Mouse (Mus musculus): ENCODE data around the gene Lipe. TPM values are rescaled to one million over a fixed set of nuclear protein-coding genes. Genes with fewer than 3 reads are reported as not detected.
A peak's percentile ranks its signal among the peaks of the same experiment; 100 is the strongest.
"Not testable (repeated sequence)": the region's sequence is repeated elsewhere in the genome, so short reads cannot be mapped to it uniquely, and the experiment has no call there.

The Lipe gene
- total RNA-seq, 2 experiments from 2014 or later: 25.4 to 37.7 TPM

GRCm38 (mm10) chr7:25417597-25417996, 19.1 kb upstream of the Lipe start:
- DNase-seq (ENCODE audit: low spot score in 2 of 2): no peak

GRCm38 (mm10) chr7:25412833-25413441, 14.4 kb upstream of the Lipe start, which contains the start of gene Cxcl17:
Cxcl17 (minus strand) TSS chr7:25412886.
- DNase-seq (ENCODE audit: low spot score in 2 of 2): no peak

DNA sequence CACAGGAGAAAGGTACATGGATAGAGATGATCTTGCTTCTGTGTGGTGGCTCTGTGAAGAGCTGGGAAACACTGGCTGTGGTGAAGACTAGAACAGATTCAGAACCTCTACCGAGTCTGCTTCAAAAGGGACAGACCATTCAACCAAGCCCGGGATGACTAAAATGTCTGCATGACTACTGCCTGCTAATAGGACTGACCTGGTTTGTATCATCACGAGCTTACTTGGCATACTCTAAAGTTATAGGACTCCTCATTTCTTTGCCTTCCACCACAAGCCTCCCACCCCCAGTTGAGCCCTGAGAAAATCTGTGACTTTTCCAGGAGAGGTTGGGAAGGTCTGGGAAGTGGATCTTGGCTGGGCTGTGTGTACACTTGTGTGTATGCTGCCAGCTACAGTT, 13.4 kb upstream of the Lipe start:
- DNase-seq (ENCODE audit: low spot score in 2 of 2): no peak

- DNase-seq (ENCODE audit: low spot score in 2 of 2): no peak
Measured at GRCm38 (mm10) chr7:25410969-25411615, 12.6 kb upstream of the Lipe start.

- DNase-seq (ENCODE audit: low spot score in 2 of 2): no peak
Measured at GRCm38 (mm10) chr7:25409114-25409760, 10.7 kb upstream of the Lipe start.

DNA sequence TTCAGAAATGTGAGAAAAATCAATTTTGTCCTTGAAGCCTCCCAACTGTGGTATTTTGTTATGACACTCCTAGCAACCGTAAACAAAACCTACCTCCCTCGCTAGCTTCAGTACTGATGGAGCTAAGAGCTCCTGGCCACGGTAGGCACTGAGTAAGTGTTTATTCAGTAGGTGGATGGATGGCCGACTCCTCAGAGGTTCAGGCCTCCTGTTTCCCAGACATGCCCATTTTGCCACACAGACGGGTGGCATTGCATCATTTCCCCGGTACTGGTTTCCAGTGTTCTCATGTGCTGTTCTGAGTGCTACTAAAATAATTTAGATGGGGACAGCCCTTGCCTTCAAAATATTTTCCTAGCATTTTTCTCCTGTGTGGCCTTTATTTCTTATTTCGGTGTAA, 8.0 kb upstream of the Lipe start:
- no peak for DNase-seq (ENCODE audit: low spot score in 2 of 2)

GRCm38 (mm10) chr7:25402671-25403101, 4.2 kb upstream of the Lipe start:
- no peak for DNase-seq (ENCODE audit: low spot score in 2 of 2)

DNA sequence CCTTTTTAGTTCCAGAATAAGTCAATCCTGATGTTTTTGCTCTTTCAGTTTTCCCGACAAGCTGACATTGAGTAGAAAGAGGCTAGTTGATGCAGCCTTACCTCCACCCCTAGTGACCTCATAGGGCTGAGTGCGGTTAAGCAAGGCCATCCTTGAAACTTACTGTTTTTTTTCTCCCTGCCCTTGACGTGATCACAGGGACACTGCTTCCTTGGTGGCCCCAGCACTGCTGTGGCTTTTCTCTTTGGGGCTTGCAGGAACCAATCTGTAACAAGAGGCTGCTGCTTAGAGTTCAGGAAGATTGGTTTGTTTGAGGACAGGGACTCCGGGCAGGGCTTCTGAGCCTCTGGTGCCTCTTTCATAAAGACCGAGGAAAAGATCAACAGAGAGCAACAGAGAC, 3.5 kb upstream of the Lipe start:
- no peak for DNase-seq (ENCODE audit: low spot score in 2 of 2)

GRCm38 (mm10) chr7:25401551-25401950, 3.0 kb upstream of the Lipe start:
- DNase-seq (ENCODE audit: low spot score in 2 of 2): no peak

- DNase-seq (ENCODE audit: low spot score in 2 of 2): not testable (repeated sequence)
Measured at GRCm38 (mm10) chr7:25399028-25399427, 518 bp upstream of the Lipe start.

- DNase-seq (ENCODE audit: low spot score in 2 of 2): no peak
Measured at GRCm38 (mm10) chr7:25396621-25397020, 1.9 kb downstream of the Lipe start.

DNA sequence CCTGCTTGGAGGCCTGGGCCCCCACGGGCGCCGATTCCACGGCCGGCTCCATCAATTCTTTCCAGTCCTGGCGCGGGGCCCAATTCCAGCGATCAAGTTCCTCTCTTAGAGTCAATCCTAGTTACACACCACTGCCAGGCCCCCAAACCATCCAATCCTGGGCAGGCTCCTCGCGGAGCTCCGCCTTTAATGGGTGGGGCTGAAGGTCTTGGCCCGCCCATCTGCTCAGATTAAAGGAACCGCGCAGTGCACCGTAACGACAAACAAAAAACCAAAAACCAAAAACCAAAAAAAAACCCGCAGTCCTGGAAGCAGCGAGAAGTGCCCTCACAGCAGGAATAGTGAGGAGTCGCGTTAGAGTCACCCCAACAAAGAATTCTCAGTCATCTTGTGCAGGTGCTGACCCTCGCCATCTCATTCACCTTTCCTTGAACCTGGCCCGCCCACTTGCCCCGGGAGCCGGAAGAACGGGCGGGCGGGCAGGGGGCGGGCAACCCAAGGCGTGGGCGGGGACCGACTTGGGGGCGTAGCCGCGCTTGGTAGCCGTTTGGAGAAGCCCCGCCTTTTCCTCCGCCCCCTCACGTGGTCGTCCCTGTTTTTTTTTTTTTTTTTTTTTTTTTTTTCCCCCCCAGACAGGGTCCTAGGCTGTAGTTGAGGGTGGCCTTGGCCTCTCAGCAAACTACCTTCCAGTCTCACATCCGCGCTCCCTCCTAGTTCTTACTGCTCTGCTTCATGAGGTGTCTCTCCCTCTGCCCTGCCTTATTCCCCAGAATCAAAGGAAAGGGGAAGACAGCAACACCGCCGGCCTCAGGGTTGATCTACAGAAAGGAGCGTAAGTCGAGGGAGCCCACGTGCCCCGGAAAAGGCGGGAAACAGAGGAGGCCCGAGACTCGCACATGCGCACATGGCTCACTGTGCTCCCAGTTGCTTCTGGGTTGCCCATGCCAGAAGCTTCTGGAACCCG, 2.7 kb downstream of the Lipe start:
- DNase-seq (ENCODE audit: low spot score in 2 of 2): peak; percentile 94 to 98

DNA sequence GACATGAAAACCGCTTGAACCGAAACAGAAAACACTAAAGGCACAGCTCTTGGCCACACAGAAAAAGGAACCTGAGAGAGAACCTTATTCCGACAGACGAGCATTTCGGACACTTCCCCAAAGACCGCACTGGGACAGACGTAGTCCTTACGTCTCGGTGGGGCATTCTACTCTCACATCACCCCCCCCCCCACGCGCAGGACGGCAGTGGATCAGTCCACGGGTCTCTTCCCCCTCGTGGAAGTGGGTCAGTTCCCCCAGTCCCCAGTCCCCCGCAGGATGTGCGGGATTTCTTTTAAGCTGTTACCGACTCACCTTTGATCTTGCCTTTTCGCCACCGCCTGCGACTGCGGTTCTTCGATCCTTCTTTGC, 3.3 kb downstream of the Lipe start:
- no peak for DNase-seq (ENCODE audit: low spot score in 2 of 2)

- DNase-seq (ENCODE audit: low spot score in 2 of 2): no peak
Measured at GRCm38 (mm10) chr7:25394754-25395153, 3.8 kb downstream of the Lipe start.

DNA sequence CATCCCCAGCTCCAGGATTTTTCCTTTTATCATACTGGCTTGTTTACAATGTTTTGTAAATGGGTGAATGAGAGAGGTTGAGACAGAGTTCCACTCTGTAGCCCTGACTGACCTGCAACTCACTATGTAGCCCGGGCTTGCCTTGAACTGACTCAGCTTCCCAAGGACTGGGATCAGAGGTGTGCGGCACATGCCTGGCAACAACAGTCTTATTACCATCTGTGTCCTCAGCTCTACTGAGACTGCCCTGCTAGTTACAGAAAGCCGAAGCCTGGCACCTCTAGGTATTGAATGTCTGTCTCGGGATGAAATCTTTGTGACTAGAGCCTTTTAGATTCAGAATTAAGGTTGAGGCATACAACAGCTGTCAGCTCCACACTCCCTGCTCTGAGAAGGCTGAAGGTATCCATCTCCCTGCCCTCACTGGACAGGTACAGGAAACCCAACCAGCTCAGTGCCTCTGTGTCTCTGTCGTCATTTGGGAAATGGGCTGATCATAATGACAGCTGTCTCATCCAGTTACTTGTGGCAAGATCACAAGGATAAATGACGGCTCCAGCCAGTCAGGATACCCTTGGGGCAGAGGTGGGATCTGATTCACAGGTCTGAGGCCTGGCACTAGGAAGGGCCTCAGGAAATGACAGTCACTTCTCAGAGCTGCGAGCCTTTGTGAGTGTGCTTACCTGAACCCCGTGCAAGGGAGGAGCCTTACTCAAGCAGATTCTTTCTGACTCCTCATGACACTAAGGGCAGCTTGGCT, 4.9 kb downstream of the Lipe start:
- no peak for DNase-seq (ENCODE audit: low spot score in 2 of 2)

GRCm38 (mm10) chr7:25392851-25393250, 5.7 kb downstream of the Lipe start:
- no peak for DNase-seq (ENCODE audit: low spot score in 2 of 2)

DNA sequence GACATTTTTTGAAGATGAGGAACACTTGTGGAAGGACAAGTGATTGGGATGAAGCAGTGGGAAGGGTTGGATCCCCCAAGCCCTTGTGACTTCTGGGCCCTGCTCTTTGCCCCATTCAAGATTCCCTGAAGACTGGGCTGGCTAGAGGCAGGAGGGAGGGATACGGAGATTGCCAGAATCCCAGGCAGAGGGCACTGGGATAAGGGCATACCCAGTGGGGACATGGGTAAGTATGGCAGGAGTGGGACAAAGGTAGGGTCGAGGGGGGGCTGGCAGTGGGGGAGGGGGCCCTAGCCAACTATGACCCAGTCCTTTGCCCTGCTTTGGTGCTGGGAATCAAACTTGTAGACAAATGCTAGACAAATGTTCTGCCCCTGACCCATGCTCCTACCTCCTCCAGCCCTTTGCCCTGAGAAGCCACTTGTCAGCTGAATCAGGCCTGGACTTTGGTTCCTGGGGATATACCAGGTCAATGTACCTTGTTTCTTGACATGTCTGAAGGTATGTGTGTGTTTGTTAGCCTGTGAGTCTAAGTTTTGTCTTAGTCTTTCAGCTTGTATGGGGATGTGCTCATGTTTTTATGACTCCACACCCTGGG, 6.6 kb downstream of the Lipe start:
- no peak for DNase-seq (ENCODE audit: low spot score in 2 of 2)

- no peak for DNase-seq (ENCODE audit: low spot score in 2 of 2)
Measured at GRCm38 (mm10) chr7:25390986-25391385, 7.5 kb downstream of the Lipe start.

GRCm38 (mm10) chr7:25390054-25390770, 8.3 kb downstream of the Lipe start:
- DNase-seq (ENCODE audit: low spot score in 2 of 2): peak in 1 of 2 experiments; percentile 50

GRCm38 (mm10) chr7:25388916-25389315, 9.6 kb downstream of the Lipe start:
- DNase-seq (ENCODE audit: low spot score in 2 of 2): no peak

Measured in gastrocnemius, postnatal 4 days (tissue).